In the genomic region with DNA sequence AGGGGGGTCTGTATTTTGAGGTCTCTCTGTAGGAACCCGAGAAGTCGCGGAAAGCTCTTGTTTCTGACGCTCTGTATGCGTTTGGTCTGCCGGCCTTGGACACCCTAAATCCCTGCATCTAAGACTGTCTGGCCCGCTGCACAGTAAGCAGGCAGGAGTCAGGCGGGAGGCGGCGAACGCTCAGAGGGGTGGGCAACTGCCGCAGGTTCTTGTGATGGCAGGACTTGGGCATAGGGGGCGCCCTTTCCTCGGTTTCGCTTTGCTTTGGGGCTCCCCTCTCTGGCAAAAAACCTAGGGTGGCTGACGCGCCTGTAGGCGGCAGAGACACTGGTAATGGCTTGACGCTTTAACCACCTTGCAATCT, we compare ENCODE assay signal across 8 mouse cellular contexts. TPM values are rescaled to one million over a fixed set of nuclear protein-coding genes. Genes with fewer than 3 reads are reported as not detected.
DNase-seq lines count a peak whose midpoint lies in the region; ATAC-seq lines count a peak whose summit lies in the region.

No protein-coding gene starts in this region.

- H3K27ac ChIP-seq in intestine, embryonic 15.5 days = no peak overlapping the region

- H3K4me3 ChIP-seq in intestine, embryonic 15.5 days (replicated peaks) = peak overlapping the region; percentile 45

- H3K9ac ChIP-seq in intestine, embryonic 15.5 days = peak overlapping the region; percentile 8; the same call in 1 of the 2 replicates

- peak overlapping the region; percentile 80 for H3K4me2 ChIP-seq in intestine, embryonic 15.5 days (replicated peaks)

- 27% methylated on average over 19 of the region's 19 CpGs for WGBS in intestine, embryonic 15.5 days

- peak; percentile 34 for ATAC-seq in intestine, embryonic 15.5 days
- ATAC-seq in monocyte, adult 5-6 weeks (replicated peaks; ENCODE audit: insufficient number of reproducible peaks, low FRiP score, low TSS enrichment, poor library complexity, severe bottlenecking) = no peak

- peak; percentile 88 for DNase-seq in adrenal gland, postnatal 10 days
- peak; percentile 75 for DNase-seq in embryo, embryonic 10.5 days (ENCODE audit: low spot score)
- peak; percentile 66 to 73 for DNase-seq in gastrocnemius, postnatal 36 days
- DNase-seq in left cerebral cortex, adult 9 months (ENCODE audit: low spot score in 2 of 2) = peak; percentile 31 to 76
- DNase-seq in lung, postnatal 4 days = peak; percentile 77 to 83
- peak; percentile 68 to 79 for DNase-seq in right cerebral cortex, adult 2 months (ENCODE audit: low spot score in 2 of 2)

- intact Hi-C loops in gastrocnemius, postnatal 36 days (cut with DNase I) = loop anchor here (10.0 kb wide), 1 partner anchor 163 kb away; the partner anchor contains the start of gene Mtm1

- H3K4me1 ChIP-seq in intestine, embryonic 15.5 days (replicated peaks) = no peaks in the 10 kb centered on the region

- H3K36me3 ChIP-seq in intestine, embryonic 15.5 days = no peaks in the 10 kb centered on the region

- H3K9me3 ChIP-seq in intestine, embryonic 15.5 days = no peaks in the 10 kb centered on the region

- H3K27me3 ChIP-seq in intestine, embryonic 15.5 days (replicated peaks) = peaks cover 14% of the 10 kb centered on the region

RNA-seq across cellular contexts. Expression of gene Mamld1, which starts 2.0 kb away (rescaled TPM):
- 10 to 100 TPM; 13.6 to 19.4 TPM for total RNA-seq in adrenal gland, postnatal 10 days (2021)
- total RNA-seq in gastrocnemius, postnatal 36 days (2021) = 1 to 10 TPM; 1.4 to 2.3 TPM
- polyA plus RNA-seq in intestine, embryonic 15.5 days (2015; fragmentation: Nextera tagmentation; extraction: Ambion mirVana) = 1.5 and 1.7 TPM in 2 replicates
- total RNA-seq in monocyte, adult 5-6 weeks (2017) = not detected in 3 replicates

Comparison
In these comparisons a context has a peak if more than half of its experiments do, and no peak if none do; other contexts are left out.
1. RNA of gene Mamld1, which starts 2.0 kb away (total RNA-seq): 13.6 to 19.4 TPM in adrenal gland, postnatal 10 days; 1.4 to 2.3 TPM in gastrocnemius, postnatal 36 days and not detected in monocyte, adult 5-6 weeks; every median in the first group is over 4 times any median in the second.
2. Peak in every context shown above with its lines, with median percentiles within 50 percentile points of each other: DNase-seq.